Mouse (Mus musculus): ENCODE results near the gene Atp1a1. TPM values are rescaled to one million over a fixed set of nuclear protein-coding genes. Genes with fewer than 3 reads are reported as not detected.

The Atp1a1 gene
- polyA plus RNA-seq, 1 experiment from 2014 or later: 123 TPM

DNA sequence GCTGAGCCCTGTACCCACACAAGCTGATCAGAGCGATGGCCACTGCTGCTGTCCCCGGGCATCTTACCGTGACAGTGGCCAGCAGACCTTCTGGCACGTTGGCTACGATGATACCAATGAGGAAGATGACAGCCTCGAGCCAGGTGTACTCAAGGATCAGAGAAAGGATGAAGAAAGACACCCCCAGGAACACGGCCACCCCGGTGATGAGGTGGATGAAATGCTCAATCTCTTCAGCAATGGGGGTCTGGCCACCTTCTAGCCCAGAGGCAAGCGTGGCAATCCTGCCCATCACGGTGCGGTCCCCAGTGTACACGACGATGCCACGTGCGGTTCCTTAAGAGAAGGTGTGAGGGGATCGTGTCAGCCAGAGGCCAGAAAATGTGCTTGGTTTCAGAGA, 14.1 kb downstream of the Atp1a1 start:
- no peak overlapping the region for H3K9ac ChIP-seq
- H3K27ac ChIP-seq (replicated peaks): no peak overlapping the region
- H3K27me3 ChIP-seq: no peaks in the 10 kb centered on the region
- no peaks in the 10 kb centered on the region for H3K9me3 ChIP-seq (replicated peaks)
- H3K36me3 ChIP-seq: peaks cover 95% of the 10 kb centered on the region
- 94% methylated on average over 16 of the region's 16 CpGs for WGBS
- 0 out of 2 replicates have a peak, but pooled peaks cover 11% of the 10 kb centered on the region for H3K4me1 ChIP-seq
- ATAC-seq (ENCODE audit: insufficient number of reproducible peaks, low FRiP score, low TSS enrichment, low read depth): no peak
- no peak overlapping the region for H3K4me3 ChIP-seq (replicated peaks)
- no peak overlapping the region for H3K4me2 ChIP-seq (replicated peaks)

DNA sequence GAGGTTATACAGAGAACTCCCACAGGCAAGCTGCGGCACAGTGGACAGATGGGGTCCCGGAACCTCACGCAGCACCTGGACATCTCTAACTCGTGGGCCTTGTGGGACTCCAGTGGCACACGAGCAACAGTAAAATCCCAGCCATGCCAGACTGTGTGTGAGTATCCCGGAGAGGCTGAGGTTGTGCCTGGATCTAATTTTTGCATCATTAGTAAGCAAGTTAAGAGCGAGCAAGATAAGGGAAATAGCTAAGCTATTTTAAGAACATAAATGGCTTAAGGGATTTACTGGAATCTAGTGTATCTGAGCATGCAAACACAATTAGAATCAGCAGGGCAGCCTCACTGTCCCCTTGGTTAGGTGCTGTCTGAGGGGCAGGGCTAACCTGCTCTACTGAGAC, 16.2 kb downstream of the Atp1a1 start:
- no peaks in the 10 kb centered on the region for H3K9me3 ChIP-seq (replicated peaks)
- H3K4me3 ChIP-seq (replicated peaks): no peak overlapping the region
- no peak overlapping the region for H3K9ac ChIP-seq
- no peaks in the 10 kb centered on the region for H3K27me3 ChIP-seq
- WGBS: 75% methylated on average over 7 of the region's 7 CpGs
- H3K4me1 ChIP-seq: 0 out of 2 replicates have a peak, but pooled peaks cover under 1% of the 10 kb centered on the region
- ATAC-seq (ENCODE audit: insufficient number of reproducible peaks, low FRiP score, low TSS enrichment, low read depth): no peak
- no peak overlapping the region for H3K4me2 ChIP-seq (replicated peaks)
- H3K27ac ChIP-seq (replicated peaks): no peak overlapping the region
- peaks cover 98% of the 10 kb centered on the region for H3K36me3 ChIP-seq

DNA sequence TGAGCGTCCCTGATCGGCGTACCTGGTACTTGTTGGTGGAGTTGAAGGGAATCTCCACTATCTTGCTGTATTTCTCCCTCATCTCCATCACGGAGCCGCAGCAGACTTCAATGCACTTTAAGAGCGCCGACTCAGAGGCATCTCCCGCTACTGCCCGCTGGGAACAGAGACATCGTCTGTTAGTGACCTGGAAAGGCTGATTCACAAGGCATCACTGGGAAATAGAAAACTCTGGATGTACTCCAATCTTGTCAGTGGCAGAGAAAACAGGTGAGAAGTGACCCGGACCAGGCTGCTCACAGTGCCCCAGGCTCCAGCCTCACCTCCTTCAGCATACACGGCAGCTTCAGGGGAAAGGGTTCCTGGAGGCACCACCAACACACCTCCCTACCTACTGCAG, 17.7 kb downstream of the Atp1a1 start:
- no peaks in the 10 kb centered on the region for H3K9me3 ChIP-seq (replicated peaks)

DNA sequence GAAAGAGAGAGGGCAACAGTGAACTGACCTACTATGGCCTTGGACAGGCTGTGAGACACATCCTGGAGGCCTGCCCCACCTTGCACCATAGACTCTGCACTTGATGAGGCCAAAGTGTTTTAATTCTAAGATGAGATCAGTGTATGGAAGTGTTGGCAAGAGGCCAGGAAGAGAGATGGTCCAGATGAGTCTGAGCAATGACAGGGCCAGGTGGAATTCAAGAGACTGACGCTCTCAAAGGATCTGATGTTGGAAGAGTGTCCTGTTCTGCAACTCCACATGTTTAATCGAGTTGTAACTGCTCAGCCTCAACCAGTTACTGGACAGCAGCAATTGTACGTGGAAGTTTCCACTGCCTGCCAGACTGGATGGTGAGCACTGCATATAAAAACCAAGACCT, 26.4 kb downstream of the Atp1a1 start:
- Histone ChIP-seq H3K4me1 (peaks cover 2% of the 10 kb centered on the region), H3K36me3 (peaks cover 85% of the 10 kb centered on the region)
- WGBS: 61% methylated on average over 3 of the region's 3 CpGs

More for the DNA sequence above, 17.7 kb downstream of the Atp1a1 start:
- WGBS: 94% methylated on average over 12 of the region's 12 CpGs
- ATAC-seq (ENCODE audit: insufficient number of reproducible peaks, low FRiP score, low TSS enrichment, low read depth): no peak
- Histone ChIP-seq H3K27ac (replicated peaks) (no peak overlapping the region), H3K4me2 (replicated peaks) (no peak overlapping the region), H3K9ac (no peak overlapping the region), H3K36me3 (peaks cover 98% of the 10 kb centered on the region), H3K27me3 (no peaks in the 10 kb centered on the region), H3K4me1 (no peaks in the 10 kb centered on the region), H3K4me3 (replicated peaks) (no peak overlapping the region)

DNA sequence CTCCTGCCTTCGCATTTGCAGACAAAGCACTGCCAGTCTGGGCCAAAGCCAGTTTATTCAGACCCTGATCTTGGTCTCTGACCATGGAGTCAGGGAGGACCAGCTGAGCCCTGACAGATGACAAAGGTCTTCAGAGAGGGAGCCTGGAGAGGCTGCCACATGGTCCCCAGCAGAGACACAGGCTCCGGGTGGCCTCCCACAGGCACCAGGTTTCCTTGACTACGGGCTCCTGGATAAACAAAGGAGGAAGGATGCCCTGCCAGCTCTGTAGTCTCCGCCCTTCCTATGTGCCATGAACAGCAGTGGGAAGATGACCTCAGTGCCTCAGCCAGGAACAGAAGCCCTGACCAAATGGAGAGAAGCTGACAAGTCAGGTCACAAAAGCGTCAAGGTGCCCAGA, 27.1 kb downstream of the Atp1a1 start:
- ATAC-seq (ENCODE audit: insufficient number of reproducible peaks, low FRiP score, low TSS enrichment, low read depth): 0 out of 2 replicates have a peak, but pooled peaks have one; percentile 39

More for the DNA sequence above, 26.4 kb downstream of the Atp1a1 start:
- no peak overlapping the region for H3K27ac ChIP-seq (replicated peaks)
- no peaks in the 10 kb centered on the region for H3K27me3 ChIP-seq
- no peak overlapping the region for H3K9ac ChIP-seq
- H3K4me3 ChIP-seq (replicated peaks): no peak overlapping the region
- no peak overlapping the region for H3K4me2 ChIP-seq (replicated peaks)
- ATAC-seq (ENCODE audit: insufficient number of reproducible peaks, low FRiP score, low TSS enrichment, low read depth): 0 out of 2 replicates have a peak, but pooled peaks have one; percentile 27
- no peaks in the 10 kb centered on the region for H3K9me3 ChIP-seq (replicated peaks)

DNA sequence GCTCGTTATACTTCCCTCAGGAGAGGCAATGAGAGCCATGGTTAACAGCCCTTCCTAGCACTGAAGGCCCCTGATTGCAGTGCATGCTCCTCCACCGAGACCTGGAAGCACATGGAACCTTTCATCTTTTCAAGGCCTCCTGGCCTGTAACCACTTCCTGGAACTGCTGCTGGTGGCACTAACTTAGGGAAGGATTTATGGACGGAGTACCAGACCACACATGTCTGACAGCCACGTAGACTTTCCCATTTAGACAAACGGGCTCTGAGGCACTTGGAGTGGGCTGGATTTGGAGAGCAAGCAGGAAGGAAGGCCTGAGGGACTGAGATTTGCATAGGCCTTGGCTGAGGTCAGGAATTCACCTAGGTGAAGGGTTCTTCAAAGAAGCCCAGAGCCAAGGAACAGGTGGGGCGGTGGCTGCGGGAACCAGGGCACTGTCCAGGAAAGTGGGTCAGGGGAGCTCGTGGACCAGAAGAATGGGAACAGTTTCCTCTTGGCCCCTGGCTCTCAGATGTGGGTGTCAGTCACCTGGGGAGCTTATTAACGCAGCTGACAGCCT, 28.9 kb downstream of the Atp1a1 start:
- Histone ChIP-seq H3K27me3 (no peaks in the 10 kb centered on the region), H3K4me2 (replicated peaks) (no peak overlapping the region), H3K4me1 (peaks cover 26% of the 10 kb centered on the region), H3K27ac (replicated peaks) (no peak overlapping the region), H3K4me3 (replicated peaks) (no peak overlapping the region), H3K9ac (no peak overlapping the region), H3K9me3 (replicated peaks) (no peaks in the 10 kb centered on the region), H3K36me3 (peaks cover 60% of the 10 kb centered on the region)
- no peak for ATAC-seq (ENCODE audit: insufficient number of reproducible peaks, low FRiP score, low TSS enrichment, low read depth)
- 68% methylated on average over 9 of the region's 9 CpGs for WGBS

More for the DNA sequence above, 27.1 kb downstream of the Atp1a1 start:
- H3K4me3 ChIP-seq (replicated peaks): no peak overlapping the region
- no peaks in the 10 kb centered on the region for H3K27me3 ChIP-seq
- no peak overlapping the region for H3K27ac ChIP-seq (replicated peaks)
- WGBS: 66% methylated on average over 5 of the region's 5 CpGs
- peaks cover 9% of the 10 kb centered on the region for H3K4me1 ChIP-seq
- no peak overlapping the region for H3K9ac ChIP-seq
- H3K9me3 ChIP-seq (replicated peaks): no peaks in the 10 kb centered on the region
- no peak overlapping the region for H3K4me2 ChIP-seq (replicated peaks)
- peaks cover 78% of the 10 kb centered on the region for H3K36me3 ChIP-seq

DNA sequence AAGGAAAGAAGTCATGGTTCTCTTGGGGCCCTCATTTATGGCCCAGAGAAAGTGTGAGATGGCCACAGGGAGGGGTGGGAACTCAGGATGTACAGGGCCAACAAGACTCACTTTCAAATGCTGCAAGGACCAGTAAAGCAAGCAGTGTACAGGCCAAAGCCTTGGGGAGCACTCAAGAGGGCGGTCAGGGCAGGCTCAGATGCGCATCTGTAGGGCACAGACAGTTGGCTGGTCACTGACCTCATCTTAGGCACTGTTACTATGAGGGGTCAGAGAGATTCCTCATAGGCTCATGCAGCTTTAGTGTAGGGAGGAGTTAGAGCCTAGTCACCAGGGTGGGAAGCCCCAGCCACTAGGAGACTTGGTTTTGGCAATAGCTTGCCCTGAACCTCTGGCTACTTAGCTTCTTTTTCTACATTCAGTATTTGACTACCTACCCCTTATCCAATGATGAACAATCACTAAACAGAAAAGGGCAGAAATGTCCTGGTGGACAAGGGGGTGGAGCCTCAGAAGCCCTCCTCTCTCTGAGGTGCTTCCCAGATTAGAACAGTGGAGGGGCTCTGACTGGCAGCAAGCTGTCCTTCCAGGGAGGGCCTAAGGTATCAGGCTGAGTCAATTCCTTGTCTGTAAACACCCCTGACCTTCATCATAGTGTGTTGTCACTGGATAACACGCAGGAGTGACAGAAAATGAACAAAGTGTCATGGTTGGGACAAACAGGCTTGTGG, 29.9 kb downstream of the Atp1a1 start:
- no peak overlapping the region for H3K4me3 ChIP-seq (replicated peaks)
- H3K4me1 ChIP-seq: peaks cover 26% of the 10 kb centered on the region
- H3K36me3 ChIP-seq: peaks cover 51% of the 10 kb centered on the region
- WGBS: 92% methylated on average over 3 of the region's 3 CpGs
- no peak overlapping the region for H3K27ac ChIP-seq (replicated peaks)
- no peak overlapping the region for H3K4me2 ChIP-seq (replicated peaks)
- no peaks in the 10 kb centered on the region for H3K9me3 ChIP-seq (replicated peaks)
- H3K9ac ChIP-seq: no peak overlapping the region
- no peaks in the 10 kb centered on the region for H3K27me3 ChIP-seq
- no peak for ATAC-seq (ENCODE audit: insufficient number of reproducible peaks, low FRiP score, low TSS enrichment, low read depth)

DNA sequence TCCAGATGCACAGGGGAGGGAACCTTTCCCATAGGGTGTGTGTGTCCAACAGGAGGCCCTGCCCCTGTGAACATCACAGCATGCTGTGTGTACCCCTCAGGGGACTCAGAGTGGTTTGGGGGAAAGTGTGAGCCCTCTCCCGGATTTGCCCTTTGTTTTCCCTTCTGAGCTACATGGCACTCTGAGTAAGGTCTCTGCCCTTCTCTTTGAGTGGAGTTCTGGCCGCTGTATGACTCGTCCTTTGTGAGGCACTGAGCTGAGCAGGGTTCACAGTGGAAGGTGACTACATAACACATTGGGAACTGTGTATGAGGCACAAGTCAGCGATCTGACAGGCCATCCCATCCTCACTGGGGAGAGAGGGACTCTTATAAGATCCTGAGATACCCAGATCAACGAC, 31.5 kb downstream of the Atp1a1 start:
- no peak overlapping the region for H3K4me3 ChIP-seq (replicated peaks)
- no peak overlapping the region for H3K4me2 ChIP-seq (replicated peaks)
- H3K4me1 ChIP-seq: peaks cover 26% of the 10 kb centered on the region
- no peaks in the 10 kb centered on the region for H3K27me3 ChIP-seq
- no peak overlapping the region for H3K9ac ChIP-seq
- no peaks in the 10 kb centered on the region for H3K9me3 ChIP-seq (replicated peaks)
- 74% methylated on average over 5 of the region's 5 CpGs for WGBS
- no peak for ATAC-seq (ENCODE audit: insufficient number of reproducible peaks, low FRiP score, low TSS enrichment, low read depth)
- H3K36me3 ChIP-seq: peaks cover 34% of the 10 kb centered on the region
- peak overlapping the region; percentile 69 for H3K27ac ChIP-seq (replicated peaks)

DNA sequence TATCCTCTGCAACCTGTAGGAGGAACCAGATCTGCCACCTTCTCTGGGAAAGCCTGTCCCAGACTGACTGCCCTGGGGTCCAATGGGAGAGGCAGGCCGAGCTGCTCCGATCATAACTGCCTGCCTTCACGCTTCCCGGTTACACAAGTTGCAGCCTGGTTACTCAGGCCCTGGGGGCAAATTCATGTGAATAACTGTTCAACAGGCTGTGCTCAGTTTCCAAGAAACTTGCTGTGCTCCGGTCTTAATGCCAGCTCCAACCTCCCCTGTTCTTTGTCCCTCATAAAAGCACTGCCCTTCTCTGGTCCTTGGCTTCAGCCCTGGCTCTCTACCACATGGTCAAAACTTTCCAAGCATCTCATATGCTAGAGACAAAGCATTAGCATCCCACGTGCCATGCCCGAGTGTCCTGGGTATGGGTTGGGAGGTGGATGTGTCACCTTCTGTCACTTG, 32.3 kb downstream of the Atp1a1 start:
- H3K27ac ChIP-seq (replicated peaks): peak overlapping the region; percentile 69
- H3K4me2 ChIP-seq (replicated peaks): 0 out of 2 replicates have a peak overlapping the region, but pooled peaks have one; percentile 17
- H3K9ac ChIP-seq: no peak overlapping the region
- ATAC-seq (ENCODE audit: insufficient number of reproducible peaks, low FRiP score, low TSS enrichment, low read depth): 0 out of 2 replicates have a peak, but pooled peaks have one; percentile 71
- H3K4me1 ChIP-seq: peaks cover 26% of the 10 kb centered on the region
- H3K36me3 ChIP-seq: peaks cover 27% of the 10 kb centered on the region
- no peak overlapping the region for H3K4me3 ChIP-seq (replicated peaks)
- WGBS: 25% methylated on average over 7 of the region's 7 CpGs
- no peaks in the 10 kb centered on the region for H3K27me3 ChIP-seq
- no peaks in the 10 kb centered on the region for H3K9me3 ChIP-seq (replicated peaks)

DNA sequence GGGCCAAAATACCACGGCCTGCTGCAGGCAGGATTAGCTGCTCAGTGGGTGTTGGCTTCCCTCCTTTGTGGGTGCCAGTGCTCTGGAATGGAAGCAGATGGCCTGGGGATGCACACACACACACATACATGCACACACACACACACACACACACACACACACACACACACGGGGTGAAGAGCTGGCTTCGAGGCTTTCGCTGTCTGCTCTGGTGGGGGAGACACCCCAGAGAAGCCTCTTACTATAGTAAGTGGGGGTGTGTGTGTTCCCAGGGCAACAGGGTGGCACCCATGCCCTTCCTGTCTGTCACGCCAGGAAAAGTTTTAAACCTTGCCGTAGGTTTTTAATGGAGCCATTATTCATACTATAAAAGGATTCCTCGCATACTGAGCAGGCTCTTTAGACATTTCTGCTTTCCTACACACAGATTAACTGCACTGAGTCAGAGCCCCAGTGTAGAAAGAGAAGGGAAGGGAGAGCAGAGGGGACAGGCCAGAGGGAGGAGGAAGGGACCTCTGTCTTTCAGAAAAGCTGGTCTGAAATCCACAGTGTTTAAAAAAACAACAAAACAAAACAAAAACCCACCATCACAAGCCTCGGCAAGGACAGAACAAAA, 32.9 kb downstream of the Atp1a1 start:
- Histone ChIP-seq H3K27ac (replicated peaks) (peak overlapping the region; percentile 69), H3K27me3 (no peaks in the 10 kb centered on the region), H3K4me3 (replicated peaks) (no peak overlapping the region), H3K9ac (no peak overlapping the region), H3K36me3 (peaks cover 21% of the 10 kb centered on the region), H3K4me2 (replicated peaks) (0 out of 2 replicates have a peak overlapping the region, but pooled peaks have one; percentile 17), H3K9me3 (replicated peaks) (no peaks in the 10 kb centered on the region), H3K4me1 (peaks cover 26% of the 10 kb centered on the region)
- no peak for ATAC-seq (ENCODE audit: insufficient number of reproducible peaks, low FRiP score, low TSS enrichment, low read depth)
- WGBS: 22% methylated on average over 8 of the region's 8 CpGs

DNA sequence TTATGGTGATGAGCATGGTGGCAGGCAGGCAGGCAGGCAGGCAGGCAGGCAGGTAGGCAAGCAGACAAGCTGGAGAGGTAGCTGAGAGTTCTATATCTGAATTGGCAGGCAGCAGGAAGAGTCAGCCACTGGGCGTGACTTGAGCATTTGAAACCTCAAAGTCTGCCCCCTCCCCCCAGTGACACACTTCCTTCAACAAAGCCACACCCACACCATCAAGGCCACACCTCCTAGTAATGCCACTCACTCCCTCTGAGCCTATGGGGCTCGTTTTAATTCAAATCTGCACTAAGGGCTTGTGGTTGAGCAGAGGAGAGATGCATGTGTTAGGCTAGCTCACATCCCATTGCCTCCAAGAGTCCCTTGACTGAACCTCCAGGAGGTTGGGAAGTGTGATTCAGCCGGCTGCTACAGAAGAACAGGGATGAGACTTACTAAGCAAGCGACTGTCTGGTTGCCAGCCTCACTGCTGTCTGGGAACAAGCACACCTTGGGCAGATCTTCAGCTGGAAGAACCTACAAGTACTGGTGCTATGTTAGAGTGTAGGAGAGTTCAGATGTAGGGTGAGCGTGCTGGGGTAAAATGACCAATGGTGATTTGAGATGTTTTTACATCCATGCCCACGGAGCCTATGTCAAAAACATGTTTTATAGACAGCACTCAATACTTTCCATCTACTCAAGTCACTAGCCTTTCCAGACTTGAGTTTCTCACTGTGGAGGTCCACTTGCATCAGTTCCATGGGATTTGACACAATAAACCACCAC, 33.6 kb downstream of the Atp1a1 start:
- Histone ChIP-seq H3K9me3 (replicated peaks) (no peaks in the 10 kb centered on the region), H3K36me3 (peaks cover 14% of the 10 kb centered on the region), H3K27ac (replicated peaks) (peak overlapping the region; percentile 69), H3K27me3 (no peaks in the 10 kb centered on the region), H3K9ac (no peak overlapping the region), H3K4me2 (replicated peaks) (no peak overlapping the region), H3K4me3 (replicated peaks) (no peak overlapping the region), H3K4me1 (peaks cover 26% of the 10 kb centered on the region)
- no peak for ATAC-seq (ENCODE audit: insufficient number of reproducible peaks, low FRiP score, low TSS enrichment, low read depth)
- WGBS: 77% methylated on average over 6 of the region's 6 CpGs
